Mouse (Mus musculus) spleen, adult 2 months (tissue): ENCODE results near the gene Dnaic1.

Source experiments
- CTCF ChIP-seq: fragments of 200-500 bp; IDR thresholded peaks from 2 replicates; pipeline ENCODE4 v1.5.1; 2011; ENCODE audit warnings: mild to moderate bottlenecking, inconsistent platforms; ENCODE audit not compliant: insufficient read depth, insufficient read length, insufficient replicate concordance; ENCODE audit errors: extremely low read depth
- POLR2A ChIP-seq: fragments of 200-500 bp; IDR thresholded peaks from 2 replicates; pipeline ENCODE4 v1.6.1; 2011; ENCODE audit warnings: low read depth, low read length, inconsistent platforms

GRCm38 (mm10) chr4:41571490-41571889, 1.9 kb downstream of the Dnaic1 start:
- TF ChIP-seq CTCF (no peak), POLR2A (no peak)
